Mouse (Mus musculus): ENCODE results near the gene Sptbn1. TPM values are rescaled to one million over a fixed set of nuclear protein-coding genes. Genes with fewer than 3 reads are reported as not detected.

The Sptbn1 gene
- 185 TPM in 2 replicates for polyA plus RNA-seq (2015; fragmentation: Nextera tagmentation; extraction: Ambion mirVana)

- peak; percentile 96 for ATAC-seq
- peak within 1 kb of the TSS; percentile 95 for H3K27ac ChIP-seq (ENCODE audit: low read length)
- WGBS, result 0% methylated on average over 31 of the region's 81 CpGs
- H3K4me2 ChIP-seq (ENCODE audit: low read length), result peak within 1 kb of the TSS; percentile 66
- H3K9me3 ChIP-seq (replicated peaks; ENCODE audit: control insufficient read depth, low read length, poor library complexity, severe bottlenecking), result no peaks in the 10 kb centered on the region
- peaks cover 34% of the 10 kb centered on the region for H3K4me1 ChIP-seq (ENCODE audit: control insufficient read depth, insufficient read depth, low read length)
- H3K4me3 ChIP-seq (ENCODE audit: low read depth, low read length), result peak within 1 kb of the TSS; percentile 99
- no peaks in the 10 kb centered on the region for H3K36me3 ChIP-seq (ENCODE audit: control insufficient read depth, insufficient read depth, low read length)
- H3K9ac ChIP-seq (ENCODE audit: low read depth, low read length), result peak within 1 kb of the TSS; percentile 99
- no peaks in the 10 kb centered on the region for H3K27me3 ChIP-seq (ENCODE audit: control insufficient read depth, insufficient read depth, low read depth, low read length)
Measured at GRCm38 (mm10) chr11:30267892-30268647, at the start of gene Sptbn1. Gene Sptbn1 (minus strand): TSS chr11:30268175.

- H3K4me3 ChIP-seq (ENCODE audit: low read depth, low read length), result no peak overlapping the region
- no peak for ATAC-seq
- H3K27me3 ChIP-seq (ENCODE audit: control insufficient read depth, insufficient read depth, low read depth, low read length), result no peaks in the 10 kb centered on the region
- no peaks in the 10 kb centered on the region for H3K9me3 ChIP-seq (replicated peaks; ENCODE audit: control insufficient read depth, low read length, poor library complexity, severe bottlenecking)
- no peak overlapping the region for H3K4me2 ChIP-seq (ENCODE audit: low read length)
- H3K27ac ChIP-seq (ENCODE audit: low read length), result no peak overlapping the region
- no peaks in the 10 kb centered on the region for H3K36me3 ChIP-seq (ENCODE audit: control insufficient read depth, insufficient read depth, low read length)
- no peaks in the 10 kb centered on the region for H3K4me1 ChIP-seq (ENCODE audit: control insufficient read depth, insufficient read depth, low read length)
- no peak overlapping the region for H3K9ac ChIP-seq (ENCODE audit: low read depth, low read length)
Measured at GRCm38 (mm10) chr11:30294279-30294678, 26.3 kb upstream of the Sptbn1 start.

GRCm38 (mm10) chr11:30292221-30293160 is 24.5 kb upstream of the Sptbn1 start:
- no peak overlapping the region for H3K9ac ChIP-seq (ENCODE audit: low read depth, low read length)
- no peaks in the 10 kb centered on the region for H3K4me1 ChIP-seq (ENCODE audit: control insufficient read depth, insufficient read depth, low read length)
- H3K27me3 ChIP-seq (ENCODE audit: control insufficient read depth, insufficient read depth, low read depth, low read length), result no peaks in the 10 kb centered on the region
- H3K4me2 ChIP-seq (ENCODE audit: low read length), result no peak overlapping the region
- H3K4me3 ChIP-seq (ENCODE audit: low read depth, low read length), result no peak overlapping the region
- H3K9me3 ChIP-seq (replicated peaks; ENCODE audit: control insufficient read depth, low read length, poor library complexity, severe bottlenecking), result no peaks in the 10 kb centered on the region
- WGBS, result 95% methylated on average over 3 of the region's 3 CpGs
- no peak for ATAC-seq
- no peaks in the 10 kb centered on the region for H3K36me3 ChIP-seq (ENCODE audit: control insufficient read depth, insufficient read depth, low read length)
- H3K27ac ChIP-seq (ENCODE audit: low read length), result no peak overlapping the region

- H3K27ac ChIP-seq (ENCODE audit: low read length), result no peak overlapping the region
- 66% methylated on average over 8 of the region's 8 CpGs for WGBS
- H3K4me2 ChIP-seq (ENCODE audit: low read length), result no peak overlapping the region
- H3K4me3 ChIP-seq (ENCODE audit: low read depth, low read length), result no peak overlapping the region
- no peaks in the 10 kb centered on the region for H3K9me3 ChIP-seq (replicated peaks; ENCODE audit: control insufficient read depth, low read length, poor library complexity, severe bottlenecking)
- H3K4me1 ChIP-seq (ENCODE audit: control insufficient read depth, insufficient read depth, low read length), result no peaks in the 10 kb centered on the region
- no peak overlapping the region for H3K9ac ChIP-seq (ENCODE audit: low read depth, low read length)
- no peaks in the 10 kb centered on the region for H3K27me3 ChIP-seq (ENCODE audit: control insufficient read depth, insufficient read depth, low read depth, low read length)
- no peaks in the 10 kb centered on the region for H3K36me3 ChIP-seq (ENCODE audit: control insufficient read depth, insufficient read depth, low read length)
- no peak for ATAC-seq
Measured at GRCm38 (mm10) chr11:30291155-30291554, 23.2 kb upstream of the Sptbn1 start.

- WGBS, result 43% methylated on average over 7 of the region's 7 CpGs
- Histone ChIP-seq H3K4me3 (ENCODE audit: low read depth, low read length) (no peak overlapping the region), H3K36me3 (ENCODE audit: control insufficient read depth, insufficient read depth, low read length) (no peaks in the 10 kb centered on the region), H3K4me1 (ENCODE audit: control insufficient read depth, insufficient read depth, low read length) (no peaks in the 10 kb centered on the region), H3K4me2 (ENCODE audit: low read length) (no peak overlapping the region), H3K9ac (ENCODE audit: low read depth, low read length) (no peak overlapping the region), H3K27me3 (ENCODE audit: control insufficient read depth, insufficient read depth, low read depth, low read length) (no peaks in the 10 kb centered on the region), H3K27ac (ENCODE audit: low read length) (no peak overlapping the region), H3K9me3 (replicated peaks; ENCODE audit: control insufficient read depth, low read length, poor library complexity, severe bottlenecking) (no peaks in the 10 kb centered on the region)
- ATAC-seq, result peak; percentile 36; the same call in 1 of the 2 replicates
Measured at GRCm38 (mm10) chr11:30289470-30290431, 21.8 kb upstream of the Sptbn1 start.

GRCm38 (mm10) chr11:30288075-30288474 is 20.1 kb upstream of the Sptbn1 start:
- H3K9me3 ChIP-seq (replicated peaks; ENCODE audit: control insufficient read depth, low read length, poor library complexity, severe bottlenecking), result no peaks in the 10 kb centered on the region
- H3K4me3 ChIP-seq (ENCODE audit: low read depth, low read length), result no peak overlapping the region
- H3K27ac ChIP-seq (ENCODE audit: low read length), result no peak overlapping the region
- ATAC-seq, result no peak
- WGBS, result 93% methylated on average over 2 of the region's 2 CpGs
- H3K4me2 ChIP-seq (ENCODE audit: low read length), result no peak overlapping the region
- no peak overlapping the region for H3K9ac ChIP-seq (ENCODE audit: low read depth, low read length)
- no peaks in the 10 kb centered on the region for H3K4me1 ChIP-seq (ENCODE audit: control insufficient read depth, insufficient read depth, low read length)
- H3K36me3 ChIP-seq (ENCODE audit: control insufficient read depth, insufficient read depth, low read length), result no peaks in the 10 kb centered on the region
- H3K27me3 ChIP-seq (ENCODE audit: control insufficient read depth, insufficient read depth, low read depth, low read length), result no peaks in the 10 kb centered on the region

- no peak for ATAC-seq
- 65% methylated on average over 2 of the region's 2 CpGs for whole genome bisulfite sequencing
- no peak overlapping the region for H3K27ac ChIP-seq (ENCODE audit: low read length)
- no peak overlapping the region for H3K4me2 ChIP-seq (ENCODE audit: low read length)
- no peak overlapping the region for H3K9ac ChIP-seq (ENCODE audit: low read depth, low read length)
- no peaks in the 10 kb centered on the region for H3K9me3 ChIP-seq (replicated peaks; ENCODE audit: control insufficient read depth, low read length, poor library complexity, severe bottlenecking)
- no peak overlapping the region for H3K4me3 ChIP-seq (ENCODE audit: low read depth, low read length)
- no peaks in the 10 kb centered on the region for H3K4me1 ChIP-seq (ENCODE audit: control insufficient read depth, insufficient read depth, low read length)
- H3K36me3 ChIP-seq (ENCODE audit: control insufficient read depth, insufficient read depth, low read length), result no peaks in the 10 kb centered on the region
- no peaks in the 10 kb centered on the region for H3K27me3 ChIP-seq (ENCODE audit: control insufficient read depth, insufficient read depth, low read depth, low read length)
Measured at GRCm38 (mm10) chr11:30283710-30284109, 15.7 kb upstream of the Sptbn1 start.

- Histone ChIP-seq H3K27me3 (ENCODE audit: control insufficient read depth, insufficient read depth, low read depth, low read length) (no peaks in the 10 kb centered on the region), H3K36me3 (ENCODE audit: control insufficient read depth, insufficient read depth, low read length) (no peaks in the 10 kb centered on the region), H3K9me3 (replicated peaks; ENCODE audit: control insufficient read depth, low read length, poor library complexity, severe bottlenecking) (no peaks in the 10 kb centered on the region), H3K4me2 (ENCODE audit: low read length) (no peak overlapping the region), H3K4me1 (ENCODE audit: control insufficient read depth, insufficient read depth, low read length) (no peaks in the 10 kb centered on the region), H3K27ac (ENCODE audit: low read length) (no peak overlapping the region), H3K4me3 (ENCODE audit: low read depth, low read length) (no peak overlapping the region), H3K9ac (ENCODE audit: low read depth, low read length) (no peak overlapping the region)
- no peak for ATAC-seq
- 83% methylated on average over 5 of the region's 5 CpGs for WGBS
Measured at GRCm38 (mm10) chr11:30281096-30281495, 13.1 kb upstream of the Sptbn1 start.

Data from midbrain, embryonic 16.5 days (tissue).